Comparison of ENCODE assay signal across 10 mouse cellular contexts in genomic region chr12:17724412-17725090, GRCm38 (mm10). TPM values are rescaled to one million over a fixed set of nuclear protein-coding genes. Genes with fewer than 3 reads are reported as not detected.
DNase-seq lines count a peak whose midpoint lies in the region; ATAC-seq lines count a peak whose summit lies in the region.
"Had no signal": no experiment of that assay in that cellular context is flagged by ENCODE, and none has a peak within 500 bp of the region (broad histone marks: within the 10 kb centered on the region; RNA-seq: fewer than 3 reads in every experiment).

No protein-coding gene starts in this region.

- H3K9me3 ChIP-seq in hindbrain, embryonic 10.5 days = no peaks in the 10 kb centered on the region
- no peaks in the 10 kb centered on the region for H3K9me3 ChIP-seq in hindbrain, embryonic 12.5 days (replicated peaks)
- H3K9me3 ChIP-seq in midbrain, embryonic 11.5 days (ENCODE audit: control insufficient read depth, low read length) = no peaks in the 10 kb centered on the region

- H3K9ac ChIP-seq in hindbrain, embryonic 12.5 days = no peak overlapping the region
- no peak overlapping the region for H3K9ac ChIP-seq in midbrain, embryonic 11.5 days (ENCODE audit: low read length)

- H3K4me1 ChIP-seq in hindbrain, embryonic 10.5 days (replicated peaks) = peaks cover 49% of the 10 kb centered on the region
- peaks cover 30% of the 10 kb centered on the region for H3K4me1 ChIP-seq in hindbrain, embryonic 12.5 days
- peaks cover 8% of the 10 kb centered on the region for H3K4me1 ChIP-seq in midbrain, embryonic 11.5 days (ENCODE audit: control insufficient read depth, insufficient read depth, low read length)

- H3K4me3 ChIP-seq in hindbrain, embryonic 10.5 days = no peak overlapping the region
- no peak overlapping the region for H3K4me3 ChIP-seq in hindbrain, embryonic 12.5 days
- H3K4me3 ChIP-seq in midbrain, embryonic 11.5 days (ENCODE audit: low read depth, low read length) = no peak overlapping the region

- H3K4me2 ChIP-seq in hindbrain, embryonic 12.5 days (replicated peaks) = no peak overlapping the region
- no peak overlapping the region for H3K4me2 ChIP-seq in midbrain, embryonic 11.5 days

- ATAC-seq in hindbrain, embryonic 12.5 days (ENCODE audit: low FRiP score) = no peak
- peak; percentile 69 for ATAC-seq in inflammation-experienced regulatory T-cells, adult 6 months
- ATAC-seq in midbrain, embryonic 11.5 days (ENCODE audit: low FRiP score) = no peak
- ATAC-seq: midbrain, embryonic 16.5 days had no signal

- no peaks in the 10 kb centered on the region for H3K27me3 ChIP-seq in hindbrain, embryonic 10.5 days (ENCODE audit: insufficient read depth, poor library complexity, severe bottlenecking)
- H3K27me3 ChIP-seq in hindbrain, embryonic 12.5 days = no peaks in the 10 kb centered on the region
- H3K27me3 ChIP-seq in midbrain, embryonic 11.5 days (ENCODE audit: control insufficient read depth, insufficient read depth, low read length) = no peaks in the 10 kb centered on the region

- DNase-seq in hindbrain, embryonic 10.5 days (ENCODE audit: low spot score) = no peak
- peak; percentile 61 to 67 for DNase-seq in CD8-positive naive resting alpha-beta T cell, adult 2 months (ENCODE audit: low read depth in 2 of 2, low spot score in 2 of 2)
- DNase-seq in natural killer cell, adult 2 months (ENCODE audit: low spot score in 2 of 2) = peak; percentile 21 to 28
- no peak for DNase-seq in cerebellum, adult 18-20 months
- DNase-seq in cerebellum, adult 9-10 months = no peak
- no peak for DNase-seq in midbrain, embryonic 11.5 days (ENCODE audit: low spot score, missing footprints)
- DNase-seq: right cerebral cortex, adult 18-20 months had no signal

- H3K27ac ChIP-seq in hindbrain, embryonic 10.5 days = peak overlapping the region; percentile 74; the same call in 1 of the 2 replicates
- H3K27ac ChIP-seq in hindbrain, embryonic 12.5 days = no peak overlapping the region
- H3K27ac ChIP-seq in midbrain, embryonic 11.5 days (ENCODE audit: low read depth, low read length) = no peak overlapping the region

- H3K36me3 ChIP-seq in hindbrain, embryonic 10.5 days = no peaks in the 10 kb centered on the region
- H3K36me3 ChIP-seq in hindbrain, embryonic 12.5 days = 0 out of 2 replicates have a peak, but pooled peaks cover 2% of the 10 kb centered on the region
- H3K36me3 ChIP-seq in midbrain, embryonic 11.5 days (ENCODE audit: control insufficient read depth, insufficient read depth, low read length) = no peaks in the 10 kb centered on the region

- WGBS in hindbrain, embryonic 10.5 days = 75% methylated on average over 3 of the region's 3 CpGs
- 69% methylated on average over 3 of the region's 3 CpGs for whole genome bisulfite sequencing in hindbrain, embryonic 12.5 days
- WGBS in midbrain, embryonic 11.5 days = 72% methylated on average over 3 of the region's 3 CpGs

RNA-seq across cellular contexts. Expression of gene Hpcal1, which starts 33.9 kb away (rescaled TPM):
- 35.9 and 39.9 TPM in 2 replicates for polyA plus RNA-seq in hindbrain, embryonic 10.5 days (2016; fragmentation: Nextera tagmentation; extraction: Ambion mirVana)
- 42.8 and 48.9 TPM in 2 replicates for polyA plus RNA-seq in hindbrain, embryonic 12.5 days (2016; fragmentation: Nextera tagmentation; extraction: Ambion mirVana)
- polyA plus RNA-seq in inflammation-experienced regulatory T-cells, adult 6 months (2017; shearing (Covaris generic)) = 100 to 1,000 TPM in 1 of 3 experiments, 10 to 100 TPM in 2; 55.6 to 103 (median 69.5) TPM
- polyA plus RNA-seq in midbrain, embryonic 11.5 days (2014; fragmentation: Nextera tagmentation; extraction: Ambion mirVana) = 36.4 and 39.1 TPM in 2 replicates

Comparison
In these comparisons a context has a peak if more than half of its experiments do, and no peak if none do; other contexts are left out.
1. DNase-seq: peak in CD8-positive naive resting alpha-beta T cell, adult 2 months (2 of 2) and natural killer cell, adult 2 months (2 of 2); none in hindbrain, embryonic 10.5 days (single experiment), cerebellum, adult 18-20 months (0 of 2), cerebellum, adult 9-10 months (single experiment) and midbrain, embryonic 11.5 days (single experiment).